Mouse (Mus musculus): ENCODE results near the gene Enpep.

Gene Enpep

GRCm38 (mm10) chr3:129238664-129239258, 93.8 kb downstream of the Enpep start:
- DNase-seq (ENCODE audit: low spot score), result no peak

- no peak for DNase-seq (ENCODE audit: low spot score)
These were observed 94.5 kb downstream of the Enpep start for GRCm38 (mm10) chr3:129238010-129238409.

GRCm38 (mm10) chr3:129227331-129227730, 105.2 kb downstream of the Enpep start:
- DNase-seq (ENCODE audit: low spot score), result no peak

- no peak for DNase-seq (ENCODE audit: low spot score)
These were observed 105.8 kb downstream of the Enpep start for GRCm38 (mm10) chr3:129226681-129227080.

GRCm38 (mm10) chr3:129225577-129226289, 106.8 kb downstream of the Enpep start:
- no peak for DNase-seq (ENCODE audit: low spot score)

- DNase-seq (ENCODE audit: low spot score), result no peak
These were observed 107.5 kb downstream of the Enpep start for GRCm38 (mm10) chr3:129224806-129225576.

- no peak for DNase-seq (ENCODE audit: low spot score)
These were observed 108.3 kb downstream of the Enpep start for GRCm38 (mm10) chr3:129223964-129224805.

- DNase-seq (ENCODE audit: low spot score), result no peak
These were observed 109.1 kb downstream of the Enpep start for GRCm38 (mm10) chr3:129223401-129223800.

GRCm38 (mm10) chr3:129222448-129223290, 109.9 kb downstream of the Enpep start:
- DNase-seq (ENCODE audit: low spot score), result no peak

- DNase-seq (ENCODE audit: low spot score), result no peak
These were observed 110.9 kb downstream of the Enpep start for GRCm38 (mm10) chr3:129221380-129222260.

GRCm38 (mm10) chr3:129220681-129221379, 111.7 kb downstream of the Enpep start:
- no peak for DNase-seq (ENCODE audit: low spot score)

- no peak for DNase-seq (ENCODE audit: low spot score)
These were observed 112.3 kb downstream of the Enpep start for GRCm38 (mm10) chr3:129220086-129220670.

Measured in layer of hippocampus, adult 9-10 months (tissue).